Mouse (Mus musculus): ENCODE data around the gene Ptpn1.

GRCm38 (mm10) chr2:167897896-167898295 lies 34.0 kb upstream of the Ptpn1 start:
- no peak for TF ChIP-seq CTCF (IDR thresholded peaks at IDR 0.05; ENCODE audit: extremely low read depth, insufficient read depth, low read length)
- no peak for TF ChIP-seq POLR2A (IDR thresholded peaks at IDR 0.05; ENCODE audit: extremely low read depth, insufficient read depth, low read length)

Measured in cortical plate, adult 2 months (tissue).